Mouse (Mus musculus): ENCODE results near the gene Fgd2. TPM values are rescaled to one million over a fixed set of nuclear protein-coding genes. Genes with fewer than 3 reads are reported as not detected.

Gene Fgd2
- polyA plus RNA-seq, 1 experiment from 2014 or later = 8.3 TPM

DNA sequence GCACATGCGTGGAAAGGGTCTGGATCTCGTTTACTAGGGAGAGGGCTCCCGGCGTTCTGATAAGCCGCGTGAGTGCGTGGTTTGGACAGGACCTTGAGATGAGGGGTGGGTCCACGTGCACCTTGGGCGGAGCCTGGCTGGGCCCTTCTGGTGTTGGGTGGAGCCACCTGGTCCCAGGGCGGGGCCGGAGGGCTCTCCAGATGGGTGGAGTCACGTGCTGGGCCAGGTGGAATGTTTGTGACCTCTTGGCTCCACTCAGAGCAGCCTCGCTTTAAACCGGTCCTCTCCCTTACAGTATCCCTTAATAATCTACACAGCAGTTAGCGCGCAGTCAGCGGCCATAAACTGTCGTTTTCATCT, 38.1 kb upstream of the Fgd2 start:
- Histone ChIP-seq H3K9me3 (no peaks in the 10 kb centered on the region), H3K4me2 (peak overlapping the region; percentile 24; the same call in 1 of the 2 replicates), H3K4me1 (replicated peaks) (peaks cover 29% of the 10 kb centered on the region), H3K27ac (replicated peaks) (no peak overlapping the region), H3K4me3 (no peak overlapping the region), H3K36me3 (no peaks in the 10 kb centered on the region), H3K9ac (no peak overlapping the region), H3K27me3 (peaks cover 27% of the 10 kb centered on the region)
- 31% methylated on average over 18 of the region's 18 CpGs for WGBS
- ATAC-seq (ENCODE audit: low FRiP score, low read depth) = no peak

DNA sequence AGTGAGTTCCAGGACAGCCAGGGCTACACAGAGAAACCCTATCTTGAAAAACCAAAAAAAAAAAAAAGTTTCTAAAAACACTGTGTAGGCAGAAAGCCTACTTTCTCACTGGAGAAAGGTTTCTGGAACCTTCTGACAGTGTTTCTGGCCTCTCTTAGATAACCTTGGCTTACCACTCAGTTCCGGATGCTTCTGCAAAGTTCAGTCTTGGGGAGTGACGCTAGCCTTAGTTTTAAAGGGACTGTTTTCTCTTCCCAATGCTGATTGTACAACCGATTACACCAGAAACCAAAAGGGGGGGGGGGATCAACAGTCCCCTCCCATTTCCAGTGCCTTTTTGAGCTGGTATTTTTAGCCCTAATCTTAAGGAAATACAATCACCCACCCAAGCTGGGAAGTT, 37.1 kb upstream of the Fgd2 start:
- H3K4me1 ChIP-seq (replicated peaks) = peaks cover 30% of the 10 kb centered on the region
- H3K36me3 ChIP-seq = no peaks in the 10 kb centered on the region
- H3K27me3 ChIP-seq = peaks cover 27% of the 10 kb centered on the region
- no peak overlapping the region for H3K27ac ChIP-seq (replicated peaks)
- no peak for ATAC-seq (ENCODE audit: low FRiP score, low read depth)
- WGBS = 98% methylated on average over 3 of the region's 3 CpGs
- no peak overlapping the region for H3K4me2 ChIP-seq
- H3K9me3 ChIP-seq = no peaks in the 10 kb centered on the region
- H3K4me3 ChIP-seq = no peak overlapping the region
- H3K9ac ChIP-seq = no peak overlapping the region

DNA sequence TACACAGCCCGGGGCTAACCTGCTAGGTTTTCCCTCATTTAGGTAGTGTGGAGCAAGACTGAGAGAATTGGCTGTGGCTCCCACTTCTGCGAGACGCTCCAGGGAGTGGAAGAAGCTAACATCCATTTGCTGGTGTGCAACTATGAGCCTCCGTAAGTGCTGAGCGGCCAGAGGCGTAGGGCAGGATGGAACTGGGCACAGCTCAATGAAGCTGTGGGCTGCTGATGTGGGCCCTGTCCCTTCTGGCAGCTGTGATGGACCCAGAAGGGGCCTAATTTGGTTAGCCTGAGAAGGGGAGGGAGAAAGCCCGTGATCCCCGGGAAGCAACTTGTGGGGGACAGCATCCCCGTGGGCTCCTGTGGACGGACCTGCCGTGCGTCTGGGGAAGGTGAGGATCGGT, 34.9 kb upstream of the Fgd2 start:
- H3K27ac ChIP-seq (replicated peaks) = peak overlapping the region; percentile 68; the same call in 1 of the 2 replicates
- no peaks in the 10 kb centered on the region for H3K36me3 ChIP-seq
- H3K4me3 ChIP-seq = no peak overlapping the region
- no peaks in the 10 kb centered on the region for H3K9me3 ChIP-seq
- H3K27me3 ChIP-seq = peaks cover 22% of the 10 kb centered on the region
- 37% methylated on average over 13 of the region's 13 CpGs for WGBS
- ATAC-seq (ENCODE audit: low FRiP score, low read depth) = no peak
- H3K9ac ChIP-seq = no peak overlapping the region
- peak overlapping the region; percentile 54 for H3K4me2 ChIP-seq
- H3K4me1 ChIP-seq (replicated peaks) = peaks cover 27% of the 10 kb centered on the region

GRCm38 (mm10) chr17:29326531-29327529, 33.9 kb upstream of the Fgd2 start:
- Histone ChIP-seq H3K4me3 (peak overlapping the region; percentile 15), H3K9ac (peak overlapping the region; percentile 15; the same call in 1 of the 2 replicates), H3K4me1 (replicated peaks) (peaks cover 27% of the 10 kb centered on the region), H3K27ac (replicated peaks) (peak overlapping the region; percentile 68), H3K4me2 (peak overlapping the region; percentile 54), H3K27me3 (peaks cover 12% of the 10 kb centered on the region), H3K36me3 (peaks cover 7% of the 10 kb centered on the region), H3K9me3 (no peaks in the 10 kb centered on the region)
- 7% methylated on average over 52 of the region's 52 CpGs for WGBS
- peak; percentile 55 for ATAC-seq (ENCODE audit: low FRiP score, low read depth)

DNA sequence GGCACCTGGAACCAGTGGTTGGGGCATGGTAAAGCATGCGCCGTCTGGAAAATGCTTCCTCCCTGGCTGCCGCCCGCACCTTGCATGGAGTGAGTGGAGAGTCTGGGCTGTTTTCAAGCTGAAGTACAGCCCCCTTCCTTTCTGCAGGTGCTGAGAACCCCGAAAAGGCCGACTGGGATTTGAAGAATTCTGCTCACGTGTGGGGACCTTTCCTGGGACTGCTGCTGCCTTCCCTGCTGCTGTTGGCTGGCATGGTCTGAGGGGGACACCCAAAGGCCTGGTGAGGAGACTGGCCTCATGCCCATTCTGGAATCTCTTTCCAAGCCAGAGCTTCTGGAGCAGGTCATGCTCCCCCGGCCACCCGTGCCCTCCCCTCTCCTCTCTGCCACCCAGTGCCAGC, 33.0 kb upstream of the Fgd2 start:
- Histone ChIP-seq H3K4me3 (no peak overlapping the region), H3K9me3 (no peaks in the 10 kb centered on the region), H3K4me2 (no peak overlapping the region), H3K27ac (replicated peaks) (peak overlapping the region; percentile 68), H3K9ac (no peak overlapping the region), H3K36me3 (peaks cover 16% of the 10 kb centered on the region), H3K27me3 (peaks cover 4% of the 10 kb centered on the region; the same call in 1 of the 2 replicates), H3K4me1 (replicated peaks) (peaks cover 24% of the 10 kb centered on the region)
- WGBS = 82% methylated on average over 9 of the region's 9 CpGs
- ATAC-seq (ENCODE audit: low FRiP score, low read depth) = no peak

- ATAC-seq (ENCODE audit: low FRiP score, low read depth) = no peak
- Histone ChIP-seq H3K4me1 (replicated peaks) (peaks cover 21% of the 10 kb centered on the region), H3K4me2 (no peak overlapping the region), H3K9me3 (no peaks in the 10 kb centered on the region), H3K27ac (replicated peaks) (peak overlapping the region; percentile 62; the same call in 1 of the 2 replicates), H3K4me3 (no peak overlapping the region), H3K27me3 (no peaks in the 10 kb centered on the region), H3K36me3 (peaks cover 35% of the 10 kb centered on the region), H3K9ac (no peak overlapping the region)
- 82% methylated on average over 3 of the region's 3 CpGs for WGBS
Measured at GRCm38 (mm10) chr17:29330221-29330620, 30.5 kb upstream of the Fgd2 start.

DNA sequence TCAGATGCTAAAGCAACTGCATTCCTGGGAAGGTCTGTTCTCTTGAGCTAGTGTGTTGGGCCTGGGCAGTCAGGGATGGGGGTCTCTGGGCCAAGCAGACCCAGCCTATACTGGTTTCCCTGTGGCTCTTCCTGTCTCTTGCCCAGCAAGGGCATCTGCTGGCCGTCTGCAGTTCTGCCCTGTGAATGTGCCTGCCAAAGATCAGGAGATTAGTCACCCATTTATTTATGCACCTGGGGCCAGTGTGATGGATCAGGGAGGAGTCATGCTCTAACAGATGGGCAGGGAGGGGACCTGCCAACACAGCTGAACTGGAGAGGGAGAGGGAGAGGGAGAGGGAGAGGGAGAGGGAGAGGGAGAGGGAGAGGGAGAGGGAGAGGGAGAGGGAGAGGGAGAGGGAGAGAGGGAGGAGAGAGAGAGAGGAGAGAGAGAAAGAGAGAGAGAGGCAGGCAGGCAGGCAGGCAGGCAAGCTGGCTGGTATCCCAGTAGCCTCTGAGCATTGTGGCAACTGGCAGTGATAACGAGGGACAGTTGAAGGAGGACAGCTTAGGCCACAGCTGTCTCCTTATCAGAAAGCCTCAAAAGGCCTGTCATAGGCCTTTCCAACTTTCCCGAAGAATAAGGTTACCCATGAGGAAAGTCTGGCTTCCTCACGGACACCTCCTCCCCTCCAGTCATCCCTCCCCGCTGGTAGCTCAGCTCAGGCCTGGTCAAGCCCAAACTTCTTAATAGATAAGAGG, 29.9 kb upstream of the Fgd2 start:
- Histone ChIP-seq H3K4me1 (replicated peaks) (peaks cover 18% of the 10 kb centered on the region), H3K9ac (no peak overlapping the region), H3K4me3 (no peak overlapping the region), H3K4me2 (no peak overlapping the region), H3K36me3 (peaks cover 41% of the 10 kb centered on the region), H3K27me3 (no peaks in the 10 kb centered on the region), H3K9me3 (no peaks in the 10 kb centered on the region), H3K27ac (replicated peaks) (peak overlapping the region; percentile 62)
- peak; percentile 39; the same call in 1 of the 2 replicates for ATAC-seq (ENCODE audit: low FRiP score, low read depth)
- 29% methylated on average over 5 of the region's 5 CpGs for WGBS

DNA sequence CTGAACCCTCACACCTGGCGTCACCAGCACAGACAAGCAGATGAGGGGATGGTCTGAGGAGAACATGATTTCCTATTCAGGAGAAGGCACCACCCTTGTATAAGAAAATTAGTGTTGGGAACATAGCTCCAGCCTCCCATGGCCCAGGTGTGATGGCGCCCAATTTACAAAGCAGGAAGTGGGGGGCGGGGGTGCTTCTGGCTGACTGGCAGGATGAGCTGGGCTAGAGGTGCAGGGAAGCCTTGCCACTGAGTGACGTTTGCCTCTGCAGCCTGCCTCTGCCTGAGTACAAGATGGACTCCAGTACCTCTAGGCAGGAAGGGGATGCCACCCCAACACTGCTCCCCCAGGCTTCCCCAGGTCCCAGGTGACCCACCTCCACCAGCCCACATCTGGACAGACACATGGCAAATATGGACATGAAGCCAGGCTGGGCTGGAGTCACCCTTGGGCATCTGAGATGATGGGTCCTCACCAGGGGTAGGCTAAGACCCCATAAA, 28.5 kb upstream of the Fgd2 start:
- Histone ChIP-seq H3K9me3 (no peaks in the 10 kb centered on the region), H3K36me3 (peaks cover 54% of the 10 kb centered on the region), H3K9ac (no peak overlapping the region), H3K27ac (replicated peaks) (no peak overlapping the region), H3K4me2 (no peak overlapping the region), H3K4me1 (replicated peaks) (peaks cover 4% of the 10 kb centered on the region), H3K4me3 (no peak overlapping the region), H3K27me3 (no peaks in the 10 kb centered on the region)
- no peak for ATAC-seq (ENCODE audit: low FRiP score, low read depth)
- 98% methylated on average over 4 of the region's 4 CpGs for WGBS

DNA sequence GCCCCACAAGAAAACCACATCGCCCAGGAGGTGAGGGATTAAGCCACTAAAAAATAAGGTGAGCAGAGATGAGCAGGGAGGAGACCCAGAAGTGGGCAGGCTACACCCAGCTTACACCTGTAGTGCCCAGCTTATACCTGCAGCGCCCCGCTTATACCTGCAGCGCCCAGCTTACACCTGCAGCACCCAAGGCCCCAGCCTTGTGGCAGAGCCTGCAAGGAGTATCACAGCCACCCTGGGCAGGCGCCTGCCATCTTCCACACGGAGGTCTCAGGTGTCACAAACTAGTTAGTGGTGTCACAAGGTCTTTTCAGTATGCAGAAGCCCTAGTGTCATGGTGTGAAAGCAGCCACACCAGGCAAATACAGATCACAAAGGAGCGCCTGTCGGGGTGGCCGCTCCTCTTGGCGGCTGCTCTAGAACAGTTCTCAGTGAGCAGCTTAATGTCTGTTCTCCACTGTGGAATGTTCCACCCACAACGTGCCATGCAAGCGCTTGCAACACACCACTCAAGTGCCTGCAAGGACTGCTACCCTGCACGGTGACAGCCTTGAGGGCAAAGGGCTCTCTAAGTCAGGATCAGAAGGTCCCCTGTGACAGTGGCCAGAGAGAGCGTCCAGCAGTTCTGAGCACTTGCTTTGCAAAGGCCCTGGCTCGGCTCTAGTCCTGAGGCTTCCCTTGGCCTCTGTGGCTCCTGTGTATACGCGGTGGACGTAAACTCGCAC, 24.3 kb upstream of the Fgd2 start:
- H3K27ac ChIP-seq (replicated peaks) = no peak overlapping the region
- H3K4me2 ChIP-seq = no peak overlapping the region
- H3K27me3 ChIP-seq = no peaks in the 10 kb centered on the region
- H3K9ac ChIP-seq = no peak overlapping the region
- peaks cover 27% of the 10 kb centered on the region for H3K4me1 ChIP-seq (replicated peaks)
- ATAC-seq (ENCODE audit: low FRiP score, low read depth) = no peak
- no peak overlapping the region for H3K4me3 ChIP-seq
- H3K9me3 ChIP-seq = no peaks in the 10 kb centered on the region
- peaks cover 73% of the 10 kb centered on the region for H3K36me3 ChIP-seq
- 95% methylated on average over 19 of the region's 19 CpGs for WGBS

GRCm38 (mm10) chr17:29337979-29338823, 22.5 kb upstream of the Fgd2 start:
- WGBS = 69% methylated on average over 9 of the region's 9 CpGs

More at GRCm38 (mm10) chr17:29337979-29338823, 22.5 kb upstream of the Fgd2 start:
- H3K9ac ChIP-seq = no peak overlapping the region
- H3K4me1 ChIP-seq (replicated peaks) = peaks cover 43% of the 10 kb centered on the region
- peak overlapping the region; percentile 45; the same call in 1 of the 2 replicates for H3K27ac ChIP-seq (replicated peaks)
- no peak overlapping the region for H3K4me3 ChIP-seq
- H3K27me3 ChIP-seq = no peaks in the 10 kb centered on the region
- H3K4me2 ChIP-seq = no peak overlapping the region
- no peaks in the 10 kb centered on the region for H3K9me3 ChIP-seq
- peak; percentile 46; the same call in 1 of the 2 replicates for ATAC-seq (ENCODE audit: low FRiP score, low read depth)
- H3K36me3 ChIP-seq = peaks cover 58% of the 10 kb centered on the region
